In genomic region chr7:125503374-125504092, GRCm38 (mm10) we compare ENCODE assay signal across 19 mouse cellular contexts. TPM values are rescaled to one million over a fixed set of nuclear protein-coding genes. Genes with fewer than 3 reads are reported as not detected.
DNase-seq lines count a peak whose midpoint lies in the region; ATAC-seq and TF ChIP-seq lines count a peak whose summit lies in the region.
"Had no signal": no experiment of that assay in that cellular context is flagged by ENCODE, and none has a peak within 500 bp of the region (broad histone marks: within the 10 kb centered on the region; RNA-seq: fewer than 3 reads in every experiment).

No protein-coding gene starts in this region.

- TF ChIP-seq CTCF in lung, postnatal 0 days (IDR thresholded peaks at IDR 0.05): no peak
- TF ChIP-seq CTCF in lung, adult 2 months (IDR thresholded peaks at IDR 0.05; ENCODE audit: insufficient read depth, low read length): no peak
- no peak for TF ChIP-seq CTCF in layer of hippocampus, adult 2 months (conservative IDR thresholded peaks at IDR 0.05)
- no peak for TF ChIP-seq CTCF in intestine, postnatal 0 days (IDR thresholded peaks at IDR 0.05; ENCODE audit: low read depth)

- H3K4me2 ChIP-seq in heart, embryonic 13.5 days: no peak overlapping the region
- H3K4me2 ChIP-seq in heart, embryonic 11.5 days: no peak overlapping the region
- H3K4me2 ChIP-seq in lung, postnatal 0 days (replicated peaks; ENCODE audit: low read depth, low read length): no peak overlapping the region
- H3K4me2 ChIP-seq in liver, embryonic 13.5 days: no peak overlapping the region
- no peak overlapping the region for H3K4me2 ChIP-seq in hindbrain, embryonic 12.5 days (replicated peaks)
- H3K4me2 ChIP-seq in intestine, postnatal 0 days (replicated peaks; ENCODE audit: low read depth): no peak overlapping the region
- H3K4me2 ChIP-seq: forebrain, embryonic 12.5 days; hindbrain, embryonic 13.5 days; midbrain, embryonic 15.5 days had no signal

- no peak for ATAC-seq in heart, embryonic 13.5 days (ENCODE audit: extremely low read depth, insufficient number of reproducible peaks, low FRiP score, low TSS enrichment)
- no peak for ATAC-seq in heart, embryonic 11.5 days (replicated peaks; ENCODE audit: insufficient number of reproducible peaks, low FRiP score, low TSS enrichment)
- ATAC-seq in lung, postnatal 0 days: peak; percentile 53
- ATAC-seq in liver, embryonic 13.5 days (ENCODE audit: low read depth): no peak
- no peak for ATAC-seq in hindbrain, embryonic 12.5 days (ENCODE audit: low FRiP score)
- no peak for ATAC-seq in intestine, postnatal 0 days
- ATAC-seq: intestine, embryonic 16.5 days; midbrain, embryonic 15.5 days had no signal

- DNase-seq in lung, postnatal 0 days (ENCODE audit: low spot score): peak; percentile 17
- no peak for DNase-seq in lung, adult 2 months
- DNase-seq in liver, embryonic 13.5 days: no peak
- no peak for DNase-seq in layer of hippocampus, adult 2 months (ENCODE audit: low spot score in 2 of 2)
- DNase-seq: B cell, adult 2 months; cerebellum, adult 2 months; layer of hippocampus, postnatal 36 days; left cerebral cortex, postnatal 4 days; lung, postnatal 36 days; thymus, postnatal 25 days had no signal

- H3K4me3 ChIP-seq in heart, embryonic 13.5 days: no peak overlapping the region
- H3K4me3 ChIP-seq in heart, embryonic 11.5 days (ENCODE audit: low read depth, low read length): no peak overlapping the region
- no peak overlapping the region for H3K4me3 ChIP-seq in lung, postnatal 0 days (ENCODE audit: low read depth, low read length)
- H3K4me3 ChIP-seq in lung, adult 2 months (replicated peaks; ENCODE audit: extremely low read depth, low read depth, low read length): no peak overlapping the region
- H3K4me3 ChIP-seq in liver, embryonic 13.5 days (replicated peaks): no peak overlapping the region
- H3K4me3 ChIP-seq in layer of hippocampus, adult 2 months: no peak overlapping the region
- no peak overlapping the region for H3K4me3 ChIP-seq in hindbrain, embryonic 12.5 days
- H3K4me3 ChIP-seq in intestine, postnatal 0 days (ENCODE audit: low read depth, low read length): no peak overlapping the region
- H3K4me3 ChIP-seq: forebrain, embryonic 12.5 days; hindbrain, embryonic 13.5 days; midbrain, embryonic 15.5 days had no signal

- no peaks in the 10 kb centered on the region for H3K9me3 ChIP-seq in heart, embryonic 13.5 days
- no peaks in the 10 kb centered on the region for H3K9me3 ChIP-seq in heart, embryonic 11.5 days (replicated peaks; ENCODE audit: control insufficient read depth, low read length)
- no peaks in the 10 kb centered on the region for H3K9me3 ChIP-seq in lung, postnatal 0 days (ENCODE audit: low read length)
- no peaks in the 10 kb centered on the region for H3K9me3 ChIP-seq in liver, embryonic 13.5 days (replicated peaks)
- no peaks in the 10 kb centered on the region for H3K9me3 ChIP-seq in hindbrain, embryonic 12.5 days (replicated peaks)
- no peaks in the 10 kb centered on the region for H3K9me3 ChIP-seq in intestine, postnatal 0 days (ENCODE audit: control insufficient read depth)
- H3K9me3 ChIP-seq: forebrain, embryonic 12.5 days; hindbrain, embryonic 13.5 days; midbrain, embryonic 15.5 days had no signal

- no peak overlapping the region for H3K9ac ChIP-seq in heart, embryonic 13.5 days
- no peak overlapping the region for H3K9ac ChIP-seq in heart, embryonic 11.5 days (ENCODE audit: low read depth, low read length)
- H3K9ac ChIP-seq in lung, postnatal 0 days (replicated peaks; ENCODE audit: low read depth): no peak overlapping the region
- H3K9ac ChIP-seq in liver, embryonic 13.5 days: no peak overlapping the region
- H3K9ac ChIP-seq in hindbrain, embryonic 12.5 days: no peak overlapping the region
- no peak overlapping the region for H3K9ac ChIP-seq in intestine, postnatal 0 days (ENCODE audit: low read depth, low read length)
- H3K9ac ChIP-seq: forebrain, embryonic 12.5 days; hindbrain, embryonic 13.5 days; midbrain, embryonic 15.5 days had no signal

- no peaks in the 10 kb centered on the region for H3K36me3 ChIP-seq in heart, embryonic 13.5 days
- no peaks in the 10 kb centered on the region for H3K36me3 ChIP-seq in heart, embryonic 11.5 days (ENCODE audit: control insufficient read depth, insufficient read depth, low read length)
- H3K36me3 ChIP-seq in lung, postnatal 0 days (ENCODE audit: insufficient read depth, low read length): no peaks in the 10 kb centered on the region
- no peaks in the 10 kb centered on the region for H3K36me3 ChIP-seq in liver, embryonic 13.5 days
- no peaks in the 10 kb centered on the region for H3K36me3 ChIP-seq in hindbrain, embryonic 12.5 days
- H3K36me3 ChIP-seq in intestine, postnatal 0 days (ENCODE audit: control insufficient read depth, insufficient read depth): no peaks in the 10 kb centered on the region
- H3K36me3 ChIP-seq: forebrain, embryonic 12.5 days; hindbrain, embryonic 13.5 days; midbrain, embryonic 15.5 days had no signal

- H3K27me3 ChIP-seq in heart, embryonic 13.5 days (replicated peaks): no peaks in the 10 kb centered on the region
- no peaks in the 10 kb centered on the region for H3K27me3 ChIP-seq in heart, embryonic 11.5 days (ENCODE audit: control insufficient read depth, insufficient read depth, low read length)
- H3K27me3 ChIP-seq in lung, postnatal 0 days (replicated peaks; ENCODE audit: insufficient read depth, low read length): no peaks in the 10 kb centered on the region
- no peaks in the 10 kb centered on the region for H3K27me3 ChIP-seq in liver, embryonic 13.5 days
- no peaks in the 10 kb centered on the region for H3K27me3 ChIP-seq in hindbrain, embryonic 12.5 days
- no peaks in the 10 kb centered on the region for H3K27me3 ChIP-seq in intestine, postnatal 0 days (replicated peaks; ENCODE audit: control insufficient read depth, insufficient read depth, low read length)
- H3K27me3 ChIP-seq: forebrain, embryonic 12.5 days; hindbrain, embryonic 13.5 days; midbrain, embryonic 15.5 days had no signal

- H3K4me1 ChIP-seq in heart, embryonic 13.5 days: peaks cover 14% of the 10 kb centered on the region
- no peaks in the 10 kb centered on the region for H3K4me1 ChIP-seq in heart, embryonic 11.5 days (ENCODE audit: control insufficient read depth, insufficient read depth, low read length)
- H3K4me1 ChIP-seq in lung, postnatal 0 days (ENCODE audit: insufficient read depth, low read depth, low read length): no peaks in the 10 kb centered on the region
- no peaks in the 10 kb centered on the region for H3K4me1 ChIP-seq in lung, adult 2 months (ENCODE audit: control insufficient read depth, insufficient read depth, low read length)
- peaks cover 32% of the 10 kb centered on the region for H3K4me1 ChIP-seq in liver, embryonic 13.5 days (replicated peaks)
- H3K4me1 ChIP-seq in hindbrain, embryonic 12.5 days: peaks cover 4% of the 10 kb centered on the region; the same call in 1 of the 2 replicates
- no peaks in the 10 kb centered on the region; the same call in 1 of the 2 replicates for H3K4me1 ChIP-seq in intestine, postnatal 0 days (replicated peaks; ENCODE audit: control insufficient read depth, insufficient read depth, low read length)
- H3K4me1 ChIP-seq: forebrain, embryonic 12.5 days; hindbrain, embryonic 13.5 days; midbrain, embryonic 15.5 days had no signal

- 0 out of 2 replicates have a peak overlapping the region, but pooled peaks have one; percentile 5 for H3K27ac ChIP-seq in heart, embryonic 13.5 days (replicated peaks)
- H3K27ac ChIP-seq in heart, embryonic 11.5 days (ENCODE audit: low read depth, low read length): no peak overlapping the region
- H3K27ac ChIP-seq in lung, postnatal 0 days (ENCODE audit: low read length): no peak overlapping the region
- peak overlapping the region; percentile 50; the same call in 1 of the 2 replicates for H3K27ac ChIP-seq in liver, embryonic 13.5 days
- no peak overlapping the region for H3K27ac ChIP-seq in layer of hippocampus, adult 2 months
- no peak overlapping the region for H3K27ac ChIP-seq in hindbrain, embryonic 12.5 days
- H3K27ac ChIP-seq in intestine, postnatal 0 days (ENCODE audit: low read depth, low read length): no peak overlapping the region
- H3K27ac ChIP-seq: forebrain, embryonic 12.5 days; hindbrain, embryonic 13.5 days; midbrain, embryonic 15.5 days; stomach, postnatal 0 days had no signal

- no peak for TF ChIP-seq EP300 in lung, postnatal 0 days (IDR thresholded peaks at IDR 0.05)

- TF ChIP-seq POLR2A in lung, adult 2 months (IDR thresholded peaks at IDR 0.05; ENCODE audit: borderline replicate concordance, extremely low read depth, low read depth, low read length): no peak

- WGBS in heart, embryonic 13.5 days: 63% methylated on average over 5 of the region's 5 CpGs
- WGBS in heart, embryonic 11.5 days (ENCODE audit: insufficient replicate concordance): 59% methylated on average over 5 of the region's 5 CpGs
- WGBS in lung, postnatal 0 days: 62% methylated on average over 5 of the region's 5 CpGs
- 43% methylated on average over 5 of the region's 5 CpGs for WGBS in lung, adult 2 months
- 20% methylated on average over 5 of the region's 5 CpGs for WGBS in liver, embryonic 13.5 days (ENCODE audit: insufficient replicate concordance)
- WGBS in hindbrain, embryonic 12.5 days: 81% methylated on average over 5 of the region's 5 CpGs
- 82% methylated on average over 5 of the region's 5 CpGs for WGBS in intestine, postnatal 0 days

RNA-seq across cellular contexts. Expression of gene Nsmce1, which starts 12.1 kb away (rescaled TPM):
- 97.9 and 110 TPM in 2 replicates for polyA plus RNA-seq in heart, embryonic 13.5 days (2015; fragmentation: Nextera tagmentation; extraction: Ambion mirVana)
- polyA plus RNA-seq in heart, embryonic 11.5 days (2014; fragmentation: Nextera tagmentation; extraction: Ambion mirVana): 111 TPM in 2 replicates
- polyA plus RNA-seq in lung, postnatal 0 days (2015; fragmentation: Nextera tagmentation; extraction: Ambion mirVana): 94.0 and 94.2 TPM in 2 replicates
- 35.5 and 38.0 TPM in 2 replicates for polyA plus RNA-seq in lung, adult 2 months (2012; rRNA removed)
- 97.4 and 102 TPM in 2 replicates for polyA plus RNA-seq in liver, embryonic 13.5 days (2015; fragmentation: Nextera tagmentation; extraction: Ambion mirVana)
- 10 to 100 TPM; 16.0 to 16.4 TPM for total RNA-seq in layer of hippocampus, adult 2 months (2021)
- 93.6 and 107 TPM in 2 replicates for polyA plus RNA-seq in hindbrain, embryonic 12.5 days (2016; fragmentation: Nextera tagmentation; extraction: Ambion mirVana)
- 84.5 and 87.9 TPM in 2 replicates for polyA plus RNA-seq in intestine, postnatal 0 days (2015; fragmentation: Nextera tagmentation; extraction: Ambion mirVana)

RNA-seq across cellular contexts. Expression of gene Il4ra, which starts 48.4 kb away (rescaled TPM):
- 3.7 and 4.9 TPM in 2 replicates for polyA plus RNA-seq in heart, embryonic 13.5 days (2015; fragmentation: Nextera tagmentation; extraction: Ambion mirVana)
- 1.5 and 1.6 TPM in 2 replicates for polyA plus RNA-seq in heart, embryonic 11.5 days (2014; fragmentation: Nextera tagmentation; extraction: Ambion mirVana)
- 29.7 and 31.8 TPM in 2 replicates for polyA plus RNA-seq in lung, postnatal 0 days (2015; fragmentation: Nextera tagmentation; extraction: Ambion mirVana)
- polyA plus RNA-seq in lung, adult 2 months (2012; rRNA removed): 75.3 and 85.2 TPM in 2 replicates
- polyA plus RNA-seq in liver, embryonic 13.5 days (2015; fragmentation: Nextera tagmentation; extraction: Ambion mirVana): 2.9 and 3.1 TPM in 2 replicates
- total RNA-seq in layer of hippocampus, adult 2 months (2021): 1 to 10 TPM; 3.2 to 3.9 TPM
- 5.4 and 7.3 TPM in 2 replicates for polyA plus RNA-seq in hindbrain, embryonic 12.5 days (2016; fragmentation: Nextera tagmentation; extraction: Ambion mirVana)
- polyA plus RNA-seq in intestine, postnatal 0 days (2015; fragmentation: Nextera tagmentation; extraction: Ambion mirVana): 32.3 and 35.0 TPM in 2 replicates

RNA-seq across cellular contexts. Expression of gene Kdm8, which starts 59.1 kb away (rescaled TPM):
- 6.7 and 7.7 TPM in 2 replicates for polyA plus RNA-seq in heart, embryonic 13.5 days (2015; fragmentation: Nextera tagmentation; extraction: Ambion mirVana)
- polyA plus RNA-seq in heart, embryonic 11.5 days (2014; fragmentation: Nextera tagmentation; extraction: Ambion mirVana): 7.8 and 7.9 TPM in 2 replicates
- 4.2 and 5.6 TPM in 2 replicates for polyA plus RNA-seq in lung, postnatal 0 days (2015; fragmentation: Nextera tagmentation; extraction: Ambion mirVana)
- 4.6 and 6.0 TPM in 2 replicates for polyA plus RNA-seq in lung, adult 2 months (2012; rRNA removed)
- 8.6 and 9.1 TPM in 2 replicates for polyA plus RNA-seq in liver, embryonic 13.5 days (2015; fragmentation: Nextera tagmentation; extraction: Ambion mirVana)
- 1 to 10 TPM; 3.8 to 4.5 TPM for total RNA-seq in layer of hippocampus, adult 2 months (2021)
- 9.3 and 10.7 TPM in 2 replicates for polyA plus RNA-seq in hindbrain, embryonic 12.5 days (2016; fragmentation: Nextera tagmentation; extraction: Ambion mirVana)
- 3.3 and 3.5 TPM in 2 replicates for polyA plus RNA-seq in intestine, postnatal 0 days (2015; fragmentation: Nextera tagmentation; extraction: Ambion mirVana)

Comparison
In these comparisons a context has a peak if more than half of its experiments do, and no peak if none do; other contexts are left out.
1. H3K27ac ChIP-seq: peak in heart, embryonic 13.5 days (single experiment) and liver, embryonic 13.5 days (single experiment); none in heart, embryonic 11.5 days (single experiment), lung, postnatal 0 days (single experiment), layer of hippocampus, adult 2 months (single experiment), hindbrain, embryonic 12.5 days (single experiment) and intestine, postnatal 0 days (single experiment).